Mouse (Mus musculus): ENCODE measurements at regions not wholly inside any gene's neighbourhood (a gene's known extent, or its start where the extent isn't known, plus 50 kb on each side); places are given as distances from the start of the nearest gene placed in this dataset.

DNA sequence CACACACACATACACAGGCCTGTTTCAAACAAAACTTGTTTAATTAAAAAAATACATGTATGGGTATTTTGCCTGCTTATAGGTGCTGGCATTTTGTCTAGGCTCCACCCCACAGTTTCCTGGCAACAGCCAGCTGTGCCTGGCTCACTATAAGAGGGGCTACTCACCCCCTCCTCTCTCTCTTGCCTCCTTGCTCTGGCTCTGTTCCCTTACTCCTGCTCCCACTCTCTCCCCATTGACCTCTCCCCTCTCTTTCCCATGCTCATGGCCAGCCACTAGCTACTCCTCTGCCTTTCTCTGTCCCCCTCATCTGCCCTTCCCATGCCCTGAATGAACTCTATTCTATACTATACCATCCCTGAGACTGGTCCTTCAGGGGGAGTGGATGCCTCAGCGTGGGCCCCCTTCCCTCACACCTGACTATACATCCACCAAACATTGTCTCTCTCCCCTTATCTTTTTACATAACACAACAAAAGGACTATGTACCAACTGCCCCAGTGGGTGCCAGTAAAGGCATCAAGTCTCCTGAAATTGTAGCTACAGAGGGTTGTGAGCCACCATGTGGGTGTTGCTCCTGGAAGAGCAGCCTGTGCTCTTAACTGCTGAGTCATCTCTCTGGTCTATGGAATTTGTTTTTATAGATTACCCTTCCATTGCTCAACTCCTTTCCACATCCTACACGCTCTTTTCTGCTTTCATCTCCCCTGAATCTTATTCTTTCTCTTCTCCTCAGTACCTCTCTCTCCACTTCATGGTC, 133.1 kb upstream of the Fat4 start:
- Histone ChIP-seq H3K4me1 (ENCODE audit: insufficient read depth, low read length) (no peaks in the 10 kb centered on the region), H3K4me2 (ENCODE audit: low read depth, low read length) (no peak overlapping the region), H3K9ac (replicated peaks; ENCODE audit: low read length) (no peak overlapping the region), H3K36me3 (ENCODE audit: insufficient read depth, low read length) (no peaks in the 10 kb centered on the region), H3K9me3 (ENCODE audit: low read length) (no peaks in the 10 kb centered on the region), H3K4me3 (ENCODE audit: low read length) (no peak overlapping the region), H3K27me3 (ENCODE audit: insufficient read depth, low read length) (no peaks in the 10 kb centered on the region), H3K27ac (no peak overlapping the region)
- no peak for TF ChIP-seq CTCF (IDR thresholded peaks at IDR 0.05; ENCODE audit: low read depth)
- ATAC-seq = no peak
- DNase-seq (ENCODE audit: low spot score) = no peak
- 74% methylated on average over 2 of the region's 2 CpGs for WGBS

DNA sequence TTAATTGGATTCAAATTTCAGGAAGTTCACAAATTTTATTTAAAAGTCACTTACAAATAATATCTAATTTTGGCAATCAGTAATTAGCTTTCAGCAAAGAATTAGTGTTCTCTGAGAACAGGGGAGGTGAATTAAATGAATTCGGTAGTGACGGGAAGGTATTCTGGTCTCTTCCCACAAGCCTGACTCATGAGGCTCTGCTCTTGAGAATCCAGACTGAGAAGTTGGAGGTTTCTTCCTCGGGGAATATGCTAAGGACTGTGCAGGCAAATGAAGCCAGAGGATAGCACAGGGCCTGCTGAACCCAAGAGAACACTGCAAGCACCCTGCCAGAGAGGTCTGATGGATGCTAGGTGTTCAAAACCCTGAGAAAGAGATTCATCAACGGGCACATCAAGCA, 144.6 kb upstream of the Fat4 start:
- no peaks in the 10 kb centered on the region for H3K4me1 ChIP-seq (ENCODE audit: insufficient read depth, low read length)
- no peaks in the 10 kb centered on the region for H3K36me3 ChIP-seq (ENCODE audit: insufficient read depth, low read length)
- TF ChIP-seq CTCF (IDR thresholded peaks at IDR 0.05; ENCODE audit: low read depth) = no peak
- no peak overlapping the region for H3K27ac ChIP-seq
- 79% methylated on average over 4 of the region's 4 CpGs for WGBS
- H3K9ac ChIP-seq (replicated peaks; ENCODE audit: low read length) = no peak overlapping the region
- DNase-seq (ENCODE audit: low spot score) = no peak
- no peak for ATAC-seq
- H3K4me2 ChIP-seq (ENCODE audit: low read depth, low read length) = no peak overlapping the region
- no peaks in the 10 kb centered on the region for H3K9me3 ChIP-seq (ENCODE audit: low read length)
- no peak overlapping the region for H3K4me3 ChIP-seq (ENCODE audit: low read length)
- no peaks in the 10 kb centered on the region for H3K27me3 ChIP-seq (ENCODE audit: insufficient read depth, low read length)

DNA sequence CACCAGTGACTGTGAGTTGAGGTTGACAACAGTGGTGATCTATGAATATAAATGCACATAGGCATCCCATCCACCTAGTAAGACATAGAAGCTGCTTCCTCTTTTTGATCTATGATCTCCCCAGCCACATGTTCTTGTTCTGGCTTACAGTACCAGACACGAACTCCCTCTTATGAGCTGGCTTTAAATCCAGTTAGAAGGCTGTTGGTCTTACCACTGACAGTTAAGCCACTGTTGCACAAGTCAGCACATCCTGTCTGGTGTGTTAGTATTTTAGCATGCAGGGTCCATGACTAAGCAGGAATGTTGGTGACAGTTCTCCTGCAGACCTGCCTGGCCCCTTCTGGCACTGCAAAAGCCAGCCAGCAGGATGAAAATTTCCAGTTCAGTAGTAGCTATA, 164.1 kb upstream of the Fat4 start:
- TF ChIP-seq CTCF (IDR thresholded peaks at IDR 0.05; ENCODE audit: low read depth) = no peak
- Histone ChIP-seq H3K9ac (replicated peaks; ENCODE audit: low read length) (no peak overlapping the region), H3K27ac (no peak overlapping the region), H3K4me2 (ENCODE audit: low read depth, low read length) (no peak overlapping the region), H3K27me3 (ENCODE audit: insufficient read depth, low read length) (no peaks in the 10 kb centered on the region), H3K9me3 (ENCODE audit: low read length) (no peaks in the 10 kb centered on the region), H3K4me1 (ENCODE audit: insufficient read depth, low read length) (no peaks in the 10 kb centered on the region), H3K36me3 (ENCODE audit: insufficient read depth, low read length) (no peaks in the 10 kb centered on the region), H3K4me3 (ENCODE audit: low read length) (no peak overlapping the region)
- 88% methylated on average over 1 of the region's 1 CpGs for WGBS
- DNase-seq (ENCODE audit: low spot score) (no peak), ATAC-seq (no peak)

DNA sequence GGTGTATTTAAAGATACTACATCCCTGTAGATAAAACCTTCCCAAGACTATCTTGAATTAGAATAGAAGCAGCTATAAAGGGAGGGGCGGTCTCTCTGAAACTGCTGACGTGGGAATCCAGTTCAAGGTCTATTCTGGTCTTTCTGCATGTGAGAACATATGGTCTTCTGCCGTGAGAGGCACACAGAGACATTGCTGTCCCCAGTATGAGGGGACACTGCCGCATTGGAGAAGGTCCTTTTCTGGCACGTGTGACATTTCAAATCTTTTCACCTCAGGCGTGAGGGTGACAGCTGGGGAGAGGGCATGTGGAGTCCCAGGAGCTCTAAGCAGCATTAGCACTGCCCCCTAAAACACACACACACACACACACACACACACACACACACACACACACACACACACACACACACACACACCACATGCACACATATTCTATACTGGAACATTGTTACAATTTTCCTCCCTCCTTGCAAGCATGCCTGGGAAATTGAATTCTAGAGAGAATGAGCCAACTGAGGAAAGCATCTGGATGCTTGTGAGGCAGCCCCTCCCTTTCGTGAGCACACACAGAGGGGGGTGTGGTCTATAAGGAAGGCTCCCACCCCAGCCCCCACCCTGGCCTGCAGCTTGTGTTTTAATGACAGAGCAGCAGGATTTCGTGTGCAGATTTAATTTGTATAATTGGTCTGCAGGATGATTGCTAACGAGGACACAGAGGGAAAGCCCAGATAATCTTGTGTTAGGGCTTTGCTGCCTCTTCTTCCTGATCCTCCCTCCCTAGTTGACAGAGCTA, 174.5 kb upstream of the Fat4 start:
- no peak overlapping the region for H3K4me3 ChIP-seq (ENCODE audit: low read length)
- H3K4me2 ChIP-seq (ENCODE audit: low read depth, low read length) = no peak overlapping the region
- H3K36me3 ChIP-seq (ENCODE audit: insufficient read depth, low read length) = no peaks in the 10 kb centered on the region
- H3K9ac ChIP-seq (replicated peaks; ENCODE audit: low read length) = no peak overlapping the region
- no peak overlapping the region for H3K27ac ChIP-seq
- no peak for TF ChIP-seq CTCF (IDR thresholded peaks at IDR 0.05; ENCODE audit: low read depth)
- 16% methylated on average over 9 of the region's 9 CpGs for WGBS
- H3K4me1 ChIP-seq (ENCODE audit: insufficient read depth, low read length) = no peaks in the 10 kb centered on the region
- no peaks in the 10 kb centered on the region for H3K9me3 ChIP-seq (ENCODE audit: low read length)
- DNase-seq (ENCODE audit: low spot score) = peak; percentile 65
- no peaks in the 10 kb centered on the region for H3K27me3 ChIP-seq (ENCODE audit: insufficient read depth, low read length)
- ATAC-seq = peak; percentile 79

DNA sequence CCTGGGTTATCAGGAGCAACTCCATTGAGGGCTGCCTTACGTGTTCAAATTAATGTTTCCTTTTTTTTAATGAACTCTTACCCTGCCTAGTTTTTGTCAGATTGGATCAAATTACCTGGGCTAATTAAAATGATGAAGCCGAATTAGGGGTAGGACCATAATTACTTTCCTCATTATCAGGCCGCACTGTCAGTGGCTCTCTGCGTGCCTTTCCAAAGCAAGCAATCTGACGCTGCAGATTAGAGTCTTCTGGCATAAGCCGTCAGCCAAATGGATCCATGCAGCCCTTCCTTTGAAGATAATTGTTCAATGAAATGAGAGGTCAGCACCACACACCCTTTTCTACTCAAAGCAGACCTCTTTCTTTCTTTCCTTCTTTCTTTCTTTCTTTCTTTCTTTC, 175.5 kb upstream of the Fat4 start:
- 35% methylated on average over 6 of the region's 6 CpGs for WGBS
- TF ChIP-seq CTCF (IDR thresholded peaks at IDR 0.05; ENCODE audit: low read depth) = no peak
- Histone ChIP-seq H3K36me3 (ENCODE audit: insufficient read depth, low read length) (no peaks in the 10 kb centered on the region), H3K4me1 (ENCODE audit: insufficient read depth, low read length) (no peaks in the 10 kb centered on the region), H3K4me3 (ENCODE audit: low read length) (no peak overlapping the region), H3K9ac (replicated peaks; ENCODE audit: low read length) (no peak overlapping the region), H3K27me3 (ENCODE audit: insufficient read depth, low read length) (no peaks in the 10 kb centered on the region), H3K9me3 (ENCODE audit: low read length) (no peaks in the 10 kb centered on the region), H3K27ac (no peak overlapping the region), H3K4me2 (ENCODE audit: low read depth, low read length) (no peak overlapping the region)
- no peak for ATAC-seq
- DNase-seq (ENCODE audit: low spot score) = peak; percentile 32

DNA sequence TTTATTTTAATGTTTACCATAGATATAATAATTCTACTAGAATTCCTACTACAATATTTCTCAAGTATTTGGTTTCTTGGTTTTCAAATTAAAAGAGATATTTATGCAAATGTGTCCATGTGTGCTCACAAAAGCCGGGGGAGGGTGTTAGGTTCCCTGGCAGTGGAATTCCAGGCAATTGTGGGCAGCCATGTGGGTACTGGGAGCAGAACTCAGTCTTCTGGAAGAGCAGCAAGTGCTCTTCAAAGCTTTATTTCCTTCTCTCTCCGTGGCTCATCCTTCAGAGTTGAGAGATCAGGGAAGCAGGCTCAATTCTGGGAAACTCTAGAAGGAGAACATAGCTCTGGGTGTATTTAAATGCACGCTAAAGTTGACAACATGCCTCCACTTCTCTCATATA, 178.8 kb upstream of the Fat4 start:
- Histone ChIP-seq H3K9ac (replicated peaks; ENCODE audit: low read length) (no peak overlapping the region), H3K36me3 (ENCODE audit: insufficient read depth, low read length) (no peaks in the 10 kb centered on the region), H3K27ac (no peak overlapping the region), H3K9me3 (ENCODE audit: low read length) (no peaks in the 10 kb centered on the region), H3K4me2 (ENCODE audit: low read depth, low read length) (no peak overlapping the region), H3K4me1 (ENCODE audit: insufficient read depth, low read length) (no peaks in the 10 kb centered on the region), H3K27me3 (ENCODE audit: insufficient read depth, low read length) (no peaks in the 10 kb centered on the region), H3K4me3 (ENCODE audit: low read length) (no peak overlapping the region)
- 72% methylated on average over 3 of the region's 3 CpGs for whole genome bisulfite sequencing
- DNase-seq (ENCODE audit: low spot score) (no peak), ATAC-seq (no peak)
- no peak for TF ChIP-seq CTCF (IDR thresholded peaks at IDR 0.05; ENCODE audit: low read depth)

DNA sequence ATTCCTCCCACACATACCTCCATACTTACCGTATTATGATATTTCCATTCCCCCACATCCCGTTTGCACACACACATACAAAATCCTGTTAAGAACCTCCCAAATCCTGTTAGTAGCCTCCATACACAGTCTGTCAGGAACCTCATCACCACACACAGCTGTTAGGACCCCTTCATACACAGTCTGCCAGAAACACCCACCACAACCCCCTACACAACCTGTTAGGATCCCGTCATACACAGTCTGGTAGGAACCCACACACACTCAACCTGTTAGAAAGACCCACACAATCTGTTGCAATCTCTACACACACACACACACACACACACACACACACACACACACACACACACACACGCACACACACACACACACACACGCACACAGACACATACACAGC, 187.5 kb upstream of the Fat4 start:
- no peaks in the 10 kb centered on the region for H3K36me3 ChIP-seq (ENCODE audit: insufficient read depth, low read length)
- no peak for TF ChIP-seq CTCF (IDR thresholded peaks at IDR 0.05; ENCODE audit: low read depth)
- H3K27me3 ChIP-seq (ENCODE audit: insufficient read depth, low read length) = no peaks in the 10 kb centered on the region
- ATAC-seq (no peak), DNase-seq (ENCODE audit: low spot score) (no peak)
- WGBS = 81% methylated on average over 5 of the region's 5 CpGs
- H3K27ac ChIP-seq = no peak overlapping the region
- H3K4me1 ChIP-seq (ENCODE audit: insufficient read depth, low read length) = no peaks in the 10 kb centered on the region
- H3K9me3 ChIP-seq (ENCODE audit: low read length) = no peaks in the 10 kb centered on the region
- no peak overlapping the region for H3K9ac ChIP-seq (replicated peaks; ENCODE audit: low read length)
- H3K4me2 ChIP-seq (ENCODE audit: low read depth, low read length) = no peak overlapping the region
- H3K4me3 ChIP-seq (ENCODE audit: low read length) = no peak overlapping the region
